ENCODE assay signal across 7 mouse cellular contexts in genomic region chr1:66386751-66387452, GRCm38 (mm10).
DNase-seq lines count a peak whose midpoint lies in the region; ATAC-seq lines count a peak whose summit lies in the region.

No protein-coding gene starts in this region.

- peak; percentile 72 for ATAC-seq in frontal cortex, adult (ENCODE audit: low TSS enrichment)

- intact Hi-C loops in left cerebral cortex, postnatal 36 days (cut with DNase I), result loop anchor here (2.0 kb wide), 1 partner anchor 64 kb away; no protein-coding TSS in a partner anchor

- peak; percentile 13 to 35 for DNase-seq in cerebellum, postnatal 36 days
- DNase-seq in left cerebral cortex, postnatal 36 days (ENCODE audit: low spot score in 2 of 2), result peak; percentile 53 to 62
- DNase-seq in right cerebral cortex, postnatal 25 days, result peak; percentile 66
- no peak for DNase-seq in thymus, postnatal 25 days
- DNase-seq in adrenal gland, adult 8-10 months, result no peak
- no peak for DNase-seq in thymus, postnatal 36 days

Comparison
In these comparisons a context has a peak if more than half of its experiments do, and no peak if none do; other contexts are left out.
1. DNase-seq: peak in cerebellum, postnatal 36 days (2 of 2), left cerebral cortex, postnatal 36 days (2 of 2) and right cerebral cortex, postnatal 25 days (single experiment); none in thymus, postnatal 25 days (single experiment), adrenal gland, adult 8-10 months (single experiment) and thymus, postnatal 36 days (0 of 2).